12 mouse cellular contexts compared by ENCODE assay signal in the genomic region with DNA sequence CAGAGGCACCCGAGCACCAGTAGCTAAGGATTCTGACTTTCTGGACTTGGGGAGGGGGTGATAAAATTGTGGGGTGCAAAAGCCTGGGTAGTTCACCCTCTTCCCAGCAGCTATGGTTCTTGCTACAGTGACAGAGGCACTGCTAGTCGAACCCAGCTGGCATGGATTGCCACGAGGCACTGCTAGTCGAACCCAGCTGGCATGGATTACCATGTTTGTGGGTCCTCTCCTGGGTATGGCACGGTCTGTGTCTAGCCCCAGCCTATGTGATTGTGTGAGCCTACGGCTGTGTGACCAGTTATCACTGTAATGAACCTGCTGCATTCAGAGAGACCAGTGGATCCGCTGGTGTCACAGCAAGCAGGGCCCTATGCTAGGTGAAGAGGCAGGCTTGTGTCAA.
DNase-seq lines count a peak whose midpoint lies in the region; ATAC-seq and TF ChIP-seq lines count a peak whose summit lies in the region.
"Had no signal": no experiment of that assay in that cellular context is flagged by ENCODE, and none has a peak within 500 bp of the region (broad histone marks: within the 10 kb centered on the region; RNA-seq: fewer than 3 reads in every experiment).

No protein-coding gene starts in this region.

- H3K9ac ChIP-seq in forebrain, embryonic 13.5 days = no peak overlapping the region
- H3K9ac ChIP-seq in forebrain, embryonic 11.5 days (ENCODE audit: low read length) = no peak overlapping the region
- H3K9ac ChIP-seq in forebrain, embryonic 14.5 days (ENCODE audit: low read length) = no peak overlapping the region
- no peak overlapping the region for H3K9ac ChIP-seq in midbrain, embryonic 13.5 days (replicated peaks)
- H3K9ac ChIP-seq: heart, embryonic 15.5 days had no signal

- peak overlapping the region; percentile 36 for H3K27ac ChIP-seq in forebrain, embryonic 13.5 days
- no peak overlapping the region for H3K27ac ChIP-seq in forebrain, embryonic 11.5 days (ENCODE audit: low read depth, low read length)
- H3K27ac ChIP-seq in forebrain, embryonic 14.5 days (ENCODE audit: low read depth, low read length) = no peak overlapping the region
- H3K27ac ChIP-seq in midbrain, embryonic 13.5 days = peak overlapping the region; percentile 56
- H3K27ac ChIP-seq: heart, embryonic 15.5 days had no signal

- 0 out of 2 replicates have a peak, but pooled peaks cover 5% of the 10 kb centered on the region for H3K36me3 ChIP-seq in forebrain, embryonic 13.5 days (ENCODE audit: poor library complexity, severe bottlenecking)
- H3K36me3 ChIP-seq in forebrain, embryonic 11.5 days (ENCODE audit: control insufficient read depth, insufficient read depth, low read length) = no peaks in the 10 kb centered on the region
- peaks cover 44% of the 10 kb centered on the region for H3K36me3 ChIP-seq in E14TG2a.4 (ENCODE audit: insufficient read depth, low read length)
- H3K36me3 ChIP-seq in forebrain, embryonic 14.5 days (ENCODE audit: control insufficient read depth, insufficient read depth, low read length) = no peaks in the 10 kb centered on the region
- H3K36me3 ChIP-seq in midbrain, embryonic 13.5 days = no peaks in the 10 kb centered on the region
- H3K36me3 ChIP-seq: heart, embryonic 15.5 days had no signal

- H3K27me3 ChIP-seq in forebrain, embryonic 13.5 days = no peaks in the 10 kb centered on the region
- H3K27me3 ChIP-seq in forebrain, embryonic 11.5 days (ENCODE audit: control insufficient read depth, insufficient read depth, low read length) = no peaks in the 10 kb centered on the region
- H3K27me3 ChIP-seq in E14TG2a.4 (ENCODE audit: insufficient read depth, low read length) = no peaks in the 10 kb centered on the region
- H3K27me3 ChIP-seq in forebrain, embryonic 14.5 days (replicated peaks; ENCODE audit: control insufficient read depth, insufficient read depth, low read length) = no peaks in the 10 kb centered on the region
- H3K27me3 ChIP-seq in midbrain, embryonic 13.5 days = no peaks in the 10 kb centered on the region
- H3K27me3 ChIP-seq: heart, embryonic 15.5 days had no signal

- DNase-seq in forebrain, embryonic 11.5 days (ENCODE audit: low spot score) = no peak
- peak; percentile 66 for DNase-seq in forebrain, embryonic 14.5 days (ENCODE audit: low spot score)
- DNase-seq in heart, postnatal 10 days = no peak
- no peak for DNase-seq in adrenal gland, postnatal 36 days
- no peak for DNase-seq in testis, postnatal 14 days (ENCODE audit: low spot score)
- DNase-seq: B cell, adult 2 months; kidney, postnatal 10 days; left cerebral cortex, postnatal 4 days had no signal

- no peak overlapping the region for H3K4me3 ChIP-seq in forebrain, embryonic 13.5 days
- H3K4me3 ChIP-seq in forebrain, embryonic 11.5 days (ENCODE audit: low read depth, low read length) = no peak overlapping the region
- H3K4me3 ChIP-seq in E14TG2a.4 (replicated peaks; ENCODE audit: low read length) = peak overlapping the region; percentile 80
- H3K4me3 ChIP-seq in forebrain, embryonic 14.5 days (ENCODE audit: low read depth, low read length) = no peak overlapping the region
- H3K4me3 ChIP-seq in midbrain, embryonic 13.5 days (replicated peaks) = no peak overlapping the region
- H3K4me3 ChIP-seq: heart, embryonic 15.5 days had no signal

- WGBS in forebrain, embryonic 13.5 days = 68% methylated on average over 7 of the region's 7 CpGs
- 78% methylated on average over 7 of the region's 7 CpGs for WGBS in forebrain, embryonic 11.5 days
- WGBS in forebrain, embryonic 14.5 days = 76% methylated on average over 7 of the region's 7 CpGs
- WGBS in midbrain, embryonic 13.5 days = 78% methylated on average over 7 of the region's 7 CpGs

- TF ChIP-seq CTCF in E14TG2a.4 (conservative IDR thresholded peaks at IDR 0.05; ENCODE audit: low read length) = no peak

- peaks cover 30% of the 10 kb centered on the region for H3K4me1 ChIP-seq in forebrain, embryonic 13.5 days
- no peaks in the 10 kb centered on the region for H3K4me1 ChIP-seq in forebrain, embryonic 11.5 days (replicated peaks; ENCODE audit: control insufficient read depth, insufficient read depth, low read length)
- H3K4me1 ChIP-seq in E14TG2a.4 (replicated peaks; ENCODE audit: low read depth, low read length) = peaks cover 73% of the 10 kb centered on the region
- peaks cover 7% of the 10 kb centered on the region for H3K4me1 ChIP-seq in forebrain, embryonic 14.5 days (ENCODE audit: control insufficient read depth, insufficient read depth, low read length)
- H3K4me1 ChIP-seq in midbrain, embryonic 13.5 days (replicated peaks) = peaks cover 24% of the 10 kb centered on the region
- H3K4me1 ChIP-seq: heart, embryonic 15.5 days had no signal

- intact Hi-C loops in heart, postnatal 10 days (cut with DNase I) = no loop called here

- peak overlapping the region; percentile 37 for H3K4me2 ChIP-seq in forebrain, embryonic 13.5 days
- no peak overlapping the region for H3K4me2 ChIP-seq in forebrain, embryonic 11.5 days (ENCODE audit: low read depth, low read length, severe bottlenecking)
- H3K4me2 ChIP-seq in forebrain, embryonic 14.5 days (ENCODE audit: low read length) = peak overlapping the region; percentile 39
- H3K4me2 ChIP-seq in midbrain, embryonic 13.5 days (replicated peaks) = peak overlapping the region; percentile 24
- H3K4me2 ChIP-seq: heart, embryonic 15.5 days had no signal

- ATAC-seq in forebrain, embryonic 13.5 days = peak; percentile 53; the same call in 1 of the 2 replicates
- ATAC-seq in forebrain, embryonic 11.5 days (replicated peaks; ENCODE audit: low FRiP score) = no peak
- ATAC-seq in forebrain, embryonic 14.5 days = peak; percentile 51; the same call in 1 of the 2 replicates
- peak; percentile 53 for ATAC-seq in midbrain, embryonic 13.5 days

- H3K9me3 ChIP-seq in forebrain, embryonic 13.5 days (replicated peaks) = no peaks in the 10 kb centered on the region
- H3K9me3 ChIP-seq in forebrain, embryonic 11.5 days (ENCODE audit: control insufficient read depth, low read length) = no peaks in the 10 kb centered on the region
- H3K9me3 ChIP-seq in E14TG2a.4 (ENCODE audit: low read length) = no peaks in the 10 kb centered on the region
- H3K9me3 ChIP-seq in forebrain, embryonic 14.5 days (replicated peaks; ENCODE audit: control insufficient read depth, low read length) = no peaks in the 10 kb centered on the region
- no peaks in the 10 kb centered on the region for H3K9me3 ChIP-seq in midbrain, embryonic 13.5 days
- H3K9me3 ChIP-seq: heart, embryonic 15.5 days had no signal

Comparison
In these comparisons a context has a peak if more than half of its experiments do, and no peak if none do; other contexts are left out.
1. H3K27ac ChIP-seq: peak in forebrain, embryonic 13.5 days (single experiment) and midbrain, embryonic 13.5 days (single experiment); none in forebrain, embryonic 11.5 days (single experiment) and forebrain, embryonic 14.5 days (single experiment).